Comparison of ENCODE assay signal across 12 mouse cellular contexts in the genomic region with DNA sequence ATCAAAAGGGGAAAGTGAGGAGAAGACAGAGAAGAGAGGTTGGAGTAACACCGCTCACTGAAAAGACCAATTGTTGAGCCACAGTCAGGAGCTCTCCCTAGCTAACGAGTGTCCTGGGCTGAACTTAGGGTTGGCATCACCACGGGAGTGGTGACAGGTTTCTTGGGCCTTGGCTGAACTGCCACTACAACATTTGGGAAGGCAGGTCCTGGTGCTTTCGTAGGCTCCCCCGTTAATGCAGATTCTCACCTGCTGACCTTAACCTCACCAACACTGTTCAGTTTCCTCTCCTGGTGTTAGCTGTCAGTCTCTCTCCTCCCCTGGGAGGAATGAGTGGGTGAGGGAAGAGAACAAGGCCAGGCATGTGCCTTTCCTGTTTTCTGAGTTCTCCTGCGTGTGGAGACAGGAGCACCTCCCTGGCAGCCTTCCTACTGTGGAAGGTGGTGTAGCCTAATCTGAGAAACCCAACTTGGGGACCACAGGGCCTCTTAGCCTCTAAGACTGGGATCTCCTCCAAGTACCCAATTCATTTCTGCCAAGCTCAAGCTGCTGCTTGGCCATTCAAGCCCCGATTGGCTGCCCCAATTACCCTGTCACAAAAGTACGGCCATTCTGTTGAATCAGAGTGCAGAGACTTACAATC.
DNase-seq lines count a peak whose midpoint lies in the region; ATAC-seq and TF ChIP-seq lines count a peak whose summit lies in the region.
"Had no signal": no experiment of that assay in that cellular context is flagged by ENCODE, and none has a peak within 500 bp of the region (broad histone marks: within the 10 kb centered on the region; RNA-seq: fewer than 3 reads in every experiment).

No protein-coding gene starts in this region.

- no peak for TF ChIP-seq CTCF in midbrain, postnatal 0 days (IDR thresholded peaks at IDR 0.05)

- peak; percentile 17 for DNase-seq in midbrain, postnatal 0 days (ENCODE audit: low spot score)
- DNase-seq in right cerebral cortex, postnatal 36 days (ENCODE audit: low spot score in 2 of 2): no peak
- DNase-seq: kidney, adult 9 months; lung, adult 2 months; thymus, adult 18-20 months had no signal

- peaks cover 25% of the 10 kb centered on the region for H3K36me3 ChIP-seq in forebrain, embryonic 13.5 days (ENCODE audit: poor library complexity, severe bottlenecking)
- H3K36me3 ChIP-seq in forebrain, embryonic 12.5 days (replicated peaks): peaks cover 28% of the 10 kb centered on the region
- peaks cover 18% of the 10 kb centered on the region for H3K36me3 ChIP-seq in midbrain, postnatal 0 days (ENCODE audit: insufficient read depth, low read length)
- peaks cover 9% of the 10 kb centered on the region for H3K36me3 ChIP-seq in midbrain, embryonic 16.5 days (ENCODE audit: control insufficient read depth, insufficient read depth, low read length)
- H3K36me3 ChIP-seq in forebrain, embryonic 15.5 days: peaks cover 16% of the 10 kb centered on the region; the same call in 1 of the 2 replicates
- no peaks in the 10 kb centered on the region for H3K36me3 ChIP-seq in stomach, embryonic 16.5 days (ENCODE audit: control insufficient read depth, insufficient read depth, low read length)

- no peak overlapping the region for H3K27ac ChIP-seq in forebrain, embryonic 13.5 days
- no peak overlapping the region for H3K27ac ChIP-seq in forebrain, embryonic 12.5 days
- H3K27ac ChIP-seq in midbrain, postnatal 0 days (ENCODE audit: low read depth, low read length): no peak overlapping the region
- no peak overlapping the region for H3K27ac ChIP-seq in midbrain, embryonic 16.5 days (ENCODE audit: low read length)
- H3K27ac ChIP-seq in forebrain, embryonic 15.5 days (replicated peaks): no peak overlapping the region
- peak overlapping the region; percentile 16; the same call in 1 of the 2 replicates for H3K27ac ChIP-seq in stomach, embryonic 16.5 days (ENCODE audit: low read length)
- H3K27ac ChIP-seq: limb, embryonic 12.5 days had no signal

- no peak overlapping the region for H3K4me3 ChIP-seq in forebrain, embryonic 13.5 days
- H3K4me3 ChIP-seq in forebrain, embryonic 12.5 days (replicated peaks): no peak overlapping the region
- H3K4me3 ChIP-seq in midbrain, postnatal 0 days (ENCODE audit: low read depth, low read length): no peak overlapping the region
- H3K4me3 ChIP-seq in midbrain, embryonic 16.5 days (ENCODE audit: low read depth, low read length): no peak overlapping the region
- no peak overlapping the region for H3K4me3 ChIP-seq in forebrain, embryonic 15.5 days
- no peak overlapping the region for H3K4me3 ChIP-seq in stomach, embryonic 16.5 days (replicated peaks; ENCODE audit: low read length)
- H3K4me3 ChIP-seq: limb, embryonic 12.5 days; megakaryocyte, embryonic 14.5 days had no signal

- peaks cover 10% of the 10 kb centered on the region; the same call in 1 of the 2 replicates for H3K4me1 ChIP-seq in forebrain, embryonic 13.5 days
- H3K4me1 ChIP-seq in forebrain, embryonic 12.5 days: no peaks in the 10 kb centered on the region
- H3K4me1 ChIP-seq in midbrain, postnatal 0 days (ENCODE audit: insufficient read depth, low read length): no peaks in the 10 kb centered on the region
- no peaks in the 10 kb centered on the region for H3K4me1 ChIP-seq in midbrain, embryonic 16.5 days (ENCODE audit: control insufficient read depth, insufficient read depth, low read length)
- H3K4me1 ChIP-seq in forebrain, embryonic 15.5 days: peaks cover 4% of the 10 kb centered on the region; the same call in 1 of the 2 replicates
- H3K4me1 ChIP-seq in stomach, embryonic 16.5 days (ENCODE audit: control insufficient read depth, insufficient read depth, low read length): no peaks in the 10 kb centered on the region
- H3K4me1 ChIP-seq: limb, embryonic 12.5 days had no signal

- H3K9ac ChIP-seq in forebrain, embryonic 13.5 days: no peak overlapping the region
- no peak overlapping the region for H3K9ac ChIP-seq in forebrain, embryonic 12.5 days
- H3K9ac ChIP-seq in midbrain, postnatal 0 days (replicated peaks; ENCODE audit: low read length, poor library complexity, severe bottlenecking): no peak overlapping the region
- no peak overlapping the region for H3K9ac ChIP-seq in midbrain, embryonic 16.5 days (ENCODE audit: low read depth, low read length)
- no peak overlapping the region for H3K9ac ChIP-seq in forebrain, embryonic 15.5 days (replicated peaks)
- no peak overlapping the region for H3K9ac ChIP-seq in stomach, embryonic 16.5 days (ENCODE audit: low read length)
- H3K9ac ChIP-seq: limb, embryonic 12.5 days had no signal

- H3K9me3 ChIP-seq in forebrain, embryonic 13.5 days (replicated peaks): no peaks in the 10 kb centered on the region
- no peaks in the 10 kb centered on the region for H3K9me3 ChIP-seq in forebrain, embryonic 12.5 days
- H3K9me3 ChIP-seq in midbrain, postnatal 0 days (ENCODE audit: low read length): no peaks in the 10 kb centered on the region
- H3K9me3 ChIP-seq in midbrain, embryonic 16.5 days (replicated peaks; ENCODE audit: control insufficient read depth, low read length, poor library complexity, severe bottlenecking): no peaks in the 10 kb centered on the region
- H3K9me3 ChIP-seq in forebrain, embryonic 15.5 days: no peaks in the 10 kb centered on the region
- H3K9me3 ChIP-seq in stomach, embryonic 16.5 days (replicated peaks; ENCODE audit: control insufficient read depth, low read length): no peaks in the 10 kb centered on the region
- H3K9me3 ChIP-seq: limb, embryonic 12.5 days; megakaryocyte, embryonic 14.5 days had no signal

- peak; percentile 46 for ATAC-seq in forebrain, embryonic 13.5 days
- no peak for ATAC-seq in forebrain, embryonic 12.5 days (ENCODE audit: low FRiP score)
- no peak for ATAC-seq in midbrain, postnatal 0 days (ENCODE audit: low FRiP score)
- ATAC-seq in midbrain, embryonic 16.5 days: no peak
- peak; percentile 69 for ATAC-seq in forebrain, embryonic 15.5 days (replicated peaks)
- peak; percentile 21; the same call in 1 of the 2 replicates for ATAC-seq in stomach, embryonic 16.5 days (ENCODE audit: insufficient read depth, low FRiP score)

- no peak overlapping the region for H3K4me2 ChIP-seq in forebrain, embryonic 13.5 days
- H3K4me2 ChIP-seq in forebrain, embryonic 12.5 days: no peak overlapping the region
- H3K4me2 ChIP-seq in midbrain, postnatal 0 days (ENCODE audit: low read depth, low read length, poor library complexity, severe bottlenecking): no peak overlapping the region
- no peak overlapping the region for H3K4me2 ChIP-seq in midbrain, embryonic 16.5 days (ENCODE audit: low read length)
- no peak overlapping the region for H3K4me2 ChIP-seq in forebrain, embryonic 15.5 days (replicated peaks)
- no peak overlapping the region for H3K4me2 ChIP-seq in stomach, embryonic 16.5 days (ENCODE audit: low read depth, low read length)
- H3K4me2 ChIP-seq: limb, embryonic 12.5 days had no signal

- H3K27me3 ChIP-seq in forebrain, embryonic 13.5 days: no peaks in the 10 kb centered on the region
- no peaks in the 10 kb centered on the region for H3K27me3 ChIP-seq in forebrain, embryonic 12.5 days
- no peaks in the 10 kb centered on the region for H3K27me3 ChIP-seq in midbrain, postnatal 0 days (ENCODE audit: insufficient read depth, low read length)
- H3K27me3 ChIP-seq in midbrain, embryonic 16.5 days (ENCODE audit: control insufficient read depth, insufficient read depth, low read depth, low read length): no peaks in the 10 kb centered on the region
- no peaks in the 10 kb centered on the region for H3K27me3 ChIP-seq in forebrain, embryonic 15.5 days
- H3K27me3 ChIP-seq in stomach, embryonic 16.5 days (ENCODE audit: control insufficient read depth, insufficient read depth, low read length): no peaks in the 10 kb centered on the region
- H3K27me3 ChIP-seq: limb, embryonic 12.5 days; megakaryocyte, embryonic 14.5 days had no signal

- 63% methylated on average over 8 of the region's 8 CpGs for WGBS in forebrain, embryonic 13.5 days
- 79% methylated on average over 8 of the region's 8 CpGs for WGBS in forebrain, embryonic 12.5 days
- 79% methylated on average over 8 of the region's 8 CpGs for WGBS in midbrain, postnatal 0 days
- 80% methylated on average over 8 of the region's 8 CpGs for whole genome bisulfite sequencing in midbrain, embryonic 16.5 days
- 47% methylated on average over 8 of the region's 8 CpGs for WGBS in forebrain, embryonic 15.5 days
- WGBS in stomach, embryonic 16.5 days: 74% methylated on average over 8 of the region's 8 CpGs

Comparison
In these comparisons a context has a peak if more than half of its experiments do, and no peak if none do; other contexts are left out.
1. ATAC-seq: peak in forebrain, embryonic 13.5 days (single experiment), forebrain, embryonic 15.5 days (single experiment) and stomach, embryonic 16.5 days (single experiment); none in forebrain, embryonic 12.5 days (single experiment), midbrain, postnatal 0 days (single experiment) and midbrain, embryonic 16.5 days (single experiment).